Mouse (Mus musculus): Measurements from ENCODE around the gene Zfp513. TPM values are rescaled to one million over a fixed set of nuclear protein-coding genes. Genes with fewer than 3 reads are reported as not detected.

The Zfp513 gene
- polyA plus RNA-seq, 1 experiment from 2014 or later, result 11.0 TPM

GRCm38 (mm10) chr5:31188223-31188840 is 13.8 kb downstream of the Zfp513 start:
- Histone ChIP-seq H3K4me1 (peaks cover 12% of the 10 kb centered on the region), H3K27ac (no peak overlapping the region), H3K9me3 (no peaks in the 10 kb centered on the region), H3K4me2 (replicated peaks) (no peak overlapping the region), H3K9ac (no peak overlapping the region), H3K36me3 (peaks cover 46% of the 10 kb centered on the region), H3K27me3 (no peaks in the 10 kb centered on the region), H3K4me3 (no peak overlapping the region)
- WGBS, result 74% methylated on average over 4 of the region's 4 CpGs
- ATAC-seq (ENCODE audit: low FRiP score, low read depth), result no peak

- no peak for ATAC-seq (ENCODE audit: low FRiP score, low read depth)
- 62% methylated on average over 4 of the region's 4 CpGs for WGBS
- Histone ChIP-seq H3K36me3 (peaks cover 19% of the 10 kb centered on the region), H3K9me3 (no peaks in the 10 kb centered on the region), H3K27ac (no peak overlapping the region), H3K9ac (no peak overlapping the region), H3K4me2 (replicated peaks) (no peak overlapping the region), H3K4me1 (peaks cover 9% of the 10 kb centered on the region; the same call in 1 of the 2 replicates), H3K27me3 (no peaks in the 10 kb centered on the region), H3K4me3 (no peak overlapping the region)
Measured at GRCm38 (mm10) chr5:31183678-31184077, 18.4 kb downstream of the Zfp513 start.

- Histone ChIP-seq H3K4me1 (peaks cover 10% of the 10 kb centered on the region; the same call in 1 of the 2 replicates), H3K36me3 (no peaks in the 10 kb centered on the region), H3K9me3 (no peaks in the 10 kb centered on the region), H3K4me2 (replicated peaks) (no peak overlapping the region), H3K27ac (no peak overlapping the region), H3K4me3 (no peak overlapping the region), H3K27me3 (no peaks in the 10 kb centered on the region), H3K9ac (no peak overlapping the region)
- ATAC-seq (ENCODE audit: low FRiP score, low read depth), result no peak
- 92% methylated on average over 9 of the region's 9 CpGs for WGBS
Measured at GRCm38 (mm10) chr5:31181183-31181770, 20.8 kb downstream of the Zfp513 start.

DNA sequence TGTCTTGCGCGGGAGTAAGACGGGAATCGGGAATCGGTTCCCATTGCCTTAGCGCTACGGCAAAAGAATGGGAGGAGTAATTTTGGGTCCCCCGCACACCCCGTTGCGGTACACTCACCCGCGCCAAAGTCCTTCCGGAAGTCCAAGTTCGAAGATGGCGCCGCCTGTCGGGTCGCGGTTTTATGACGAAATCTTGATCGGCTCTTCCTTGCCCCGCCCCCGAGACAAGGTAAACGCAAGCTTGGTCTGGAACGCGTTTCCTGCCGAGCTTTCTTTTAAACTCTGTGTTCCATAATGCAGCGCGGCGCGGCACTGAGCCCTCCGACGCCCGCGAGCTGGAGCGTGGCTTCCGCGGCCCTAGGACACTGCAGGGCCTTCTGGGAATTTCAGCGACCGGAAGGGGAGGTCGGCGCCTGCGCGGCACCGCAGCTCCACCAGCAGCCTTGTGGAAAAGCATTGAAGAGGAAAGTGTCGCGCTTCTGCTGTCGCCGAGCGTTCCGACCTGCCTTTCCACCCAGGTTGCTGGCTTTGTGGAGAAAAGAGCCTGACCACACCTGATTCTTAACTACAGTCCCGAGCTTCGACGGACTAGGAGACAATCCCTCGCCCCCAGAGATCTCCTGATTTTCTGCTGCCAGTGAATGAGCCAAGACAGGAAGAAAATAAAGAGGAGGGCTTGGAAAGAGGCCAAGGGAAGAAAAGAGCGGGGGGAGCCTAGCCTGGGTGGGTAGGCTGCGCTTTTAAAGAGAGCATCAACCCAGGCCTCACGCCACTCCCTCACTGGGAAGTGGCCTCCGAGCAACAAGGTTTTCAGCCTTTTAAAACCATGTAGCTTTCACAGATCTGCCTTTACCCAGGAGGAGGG is 22.1 kb downstream of the Zfp513 start, which contains the start of the genes Gm29609 and Gtf3c2:
Gene Gm29609 (minus strand): TSS at position 146 of the 865 bp plus-strand sequence.
Gene Gtf3c2 (minus strand): TSS at position 379 of the 865 bp plus-strand sequence.
- peak; percentile 98 for ATAC-seq (ENCODE audit: low FRiP score, low read depth)
- peaks cover 10% of the 10 kb centered on the region; the same call in 1 of the 2 replicates for H3K4me1 ChIP-seq
- H3K4me3 ChIP-seq, result peak within 1 kb of the TSS; percentile 90
- H3K27me3 ChIP-seq, result no peaks in the 10 kb centered on the region
- peak within 1 kb of the TSS; percentile 94 for H3K4me2 ChIP-seq (replicated peaks)
- WGBS, result under 1% methylated on average over 59 of the region's 59 CpGs
- peak within 1 kb of the TSS; percentile 82 for H3K9ac ChIP-seq
- peak within 1 kb of the TSS; percentile 97 for H3K27ac ChIP-seq
- H3K36me3 ChIP-seq, result no peaks in the 10 kb centered on the region; the same call in none of the 2 replicates
- no peaks in the 10 kb centered on the region for H3K9me3 ChIP-seq

DNA sequence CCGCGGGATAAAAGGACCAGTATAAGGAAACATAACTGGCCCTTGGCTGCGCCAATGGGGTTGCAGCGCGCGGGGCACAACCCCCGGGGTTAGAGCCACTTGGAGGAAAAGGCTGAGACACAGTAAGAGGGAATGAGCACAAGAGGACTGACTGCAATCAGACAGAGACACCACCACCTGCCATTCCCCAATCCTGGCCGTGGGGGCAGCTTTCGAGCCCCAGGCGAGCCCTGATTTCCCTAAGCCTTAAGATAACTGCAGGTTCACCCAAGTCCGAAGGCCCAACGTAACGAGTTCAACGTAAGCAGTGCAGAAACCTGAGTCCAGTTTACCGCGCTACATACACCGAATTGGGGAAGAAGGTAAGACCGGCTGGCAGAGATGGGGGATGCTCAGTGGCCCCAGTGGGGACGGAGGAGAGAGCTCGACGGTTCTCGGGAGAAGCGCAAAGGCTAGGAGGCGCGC is 22.8 kb downstream of the Zfp513 start:
- Histone ChIP-seq H3K36me3 (peaks cover 3% of the 10 kb centered on the region), H3K4me1 (peaks cover 10% of the 10 kb centered on the region; the same call in 1 of the 2 replicates), H3K27me3 (no peaks in the 10 kb centered on the region), H3K9ac (peak overlapping the region; percentile 82), H3K27ac (peak overlapping the region; percentile 97), H3K4me2 (replicated peaks) (peak overlapping the region; percentile 94), H3K9me3 (no peaks in the 10 kb centered on the region), H3K4me3 (peak overlapping the region; percentile 90)
- WGBS, result under 1% methylated on average over 25 of the region's 25 CpGs
- peak; percentile 37; the same call in 1 of the 2 replicates for ATAC-seq (ENCODE audit: low FRiP score, low read depth)

DNA sequence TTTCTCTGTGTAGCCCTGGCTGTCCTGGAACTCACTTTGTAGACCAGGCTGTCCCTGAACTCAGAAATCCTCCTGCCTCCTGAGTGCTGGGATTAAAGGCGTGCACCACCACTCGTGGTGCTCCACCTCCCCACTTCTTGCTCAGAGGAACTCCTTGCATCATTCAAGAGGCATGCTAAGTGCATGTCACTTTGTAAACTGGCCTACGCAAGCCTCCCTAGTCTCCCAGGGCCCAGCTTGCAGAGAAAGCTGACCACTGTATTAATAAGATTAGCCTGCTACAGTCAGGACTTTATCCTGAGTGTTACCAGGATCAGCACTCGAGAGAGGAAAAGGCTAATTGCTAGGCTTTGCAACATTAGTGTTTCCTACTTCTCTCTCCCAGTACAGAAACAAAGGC is 33.5 kb downstream of the Zfp513 start:
- Histone ChIP-seq H3K36me3 (peaks cover 97% of the 10 kb centered on the region), H3K9ac (no peak overlapping the region)

DNA sequence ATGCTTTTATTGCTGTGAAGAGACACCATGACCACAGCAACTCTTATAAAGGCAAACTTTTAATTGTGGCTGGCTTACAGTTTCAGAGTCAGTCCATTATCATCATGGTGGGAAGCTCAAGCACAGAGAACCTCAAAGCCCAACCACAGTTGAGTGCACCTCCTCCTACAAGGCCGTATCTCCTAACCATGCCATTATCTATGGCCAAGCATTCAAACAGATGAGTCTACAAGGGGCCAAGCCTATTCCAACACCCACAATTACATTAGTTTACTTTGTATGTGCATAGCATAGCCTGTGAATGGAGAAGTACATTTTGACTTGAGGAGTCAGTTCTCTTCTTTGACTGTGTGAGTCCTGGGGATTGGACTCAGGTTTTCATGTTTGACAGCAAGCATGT is 37.2 kb downstream of the Zfp513 start:
- Histone ChIP-seq H3K4me1 (no peaks in the 10 kb centered on the region), H3K36me3 (peaks cover 89% of the 10 kb centered on the region), H3K27ac (no peak overlapping the region), H3K4me3 (no peak overlapping the region), H3K4me2 (replicated peaks) (no peak overlapping the region), H3K27me3 (no peaks in the 10 kb centered on the region), H3K9ac (no peak overlapping the region), H3K9me3 (no peaks in the 10 kb centered on the region)
- ATAC-seq (ENCODE audit: low FRiP score, low read depth), result no peak
- 85% methylated on average over 1 of the region's 1 CpGs for WGBS

More for the DNA sequence above, 33.5 kb downstream of the Zfp513 start:
- Histone ChIP-seq H3K27me3 (no peaks in the 10 kb centered on the region), H3K4me2 (replicated peaks) (no peak overlapping the region), H3K4me1 (no peaks in the 10 kb centered on the region), H3K27ac (no peak overlapping the region), H3K9me3 (no peaks in the 10 kb centered on the region), H3K4me3 (no peak overlapping the region)
- no peak for ATAC-seq (ENCODE audit: low FRiP score, low read depth)
- WGBS, result 92% methylated on average over 4 of the region's 4 CpGs

DNA sequence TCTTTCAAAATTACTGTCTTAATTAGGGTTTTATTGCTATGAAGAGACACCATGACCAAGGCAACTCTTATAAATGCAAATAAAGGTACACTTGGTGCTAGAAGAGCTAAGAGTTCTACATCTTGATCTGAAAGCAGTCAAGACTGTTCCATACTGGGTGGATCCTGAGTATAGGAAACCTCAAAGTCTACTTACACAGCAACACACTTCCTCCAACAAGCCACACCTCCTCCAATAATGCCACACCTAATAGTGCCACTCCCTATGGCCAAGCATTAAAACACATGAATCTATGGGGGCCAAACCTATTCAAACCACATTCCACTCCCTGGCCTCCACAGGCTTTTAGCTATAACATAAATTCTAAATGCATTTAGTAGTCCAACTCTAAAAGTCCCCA is 39.6 kb downstream of the Zfp513 start:
- peaks cover 89% of the 10 kb centered on the region for H3K36me3 ChIP-seq
- H3K4me2 ChIP-seq (replicated peaks), result no peak overlapping the region
- H3K27me3 ChIP-seq, result no peaks in the 10 kb centered on the region
- no peak for ATAC-seq (ENCODE audit: low FRiP score, low read depth)
- no peak overlapping the region for H3K4me3 ChIP-seq
- no peaks in the 10 kb centered on the region for H3K4me1 ChIP-seq
- H3K9me3 ChIP-seq, result no peaks in the 10 kb centered on the region
- no peak overlapping the region for H3K27ac ChIP-seq
- H3K9ac ChIP-seq, result no peak overlapping the region

DNA sequence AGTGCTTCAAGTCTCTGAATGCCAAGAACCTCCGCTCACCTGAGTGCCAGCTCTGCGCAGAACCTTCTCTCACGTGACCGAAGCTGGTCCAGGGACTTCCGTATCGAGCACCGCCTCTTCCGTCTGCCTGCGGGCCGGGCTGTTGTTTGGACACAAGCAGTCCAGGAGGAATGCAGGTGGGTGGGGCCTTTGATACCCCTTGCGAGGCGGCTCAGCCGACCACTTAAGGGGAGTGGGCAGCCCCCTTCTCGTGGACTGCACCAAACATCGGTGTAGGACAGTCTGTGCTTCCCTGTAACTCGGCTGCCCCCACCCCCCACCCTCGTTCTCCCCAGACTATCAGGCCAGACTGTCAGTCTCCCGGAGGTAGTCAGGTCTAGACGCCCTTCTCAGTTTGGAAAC is 48.0 kb downstream of the Zfp513 start, which contains the start of gene Mpv17:
Gene Mpv17 (minus strand): TSS at position 100 of the 402 bp plus-strand sequence.
- H3K27me3 ChIP-seq, result no peaks in the 10 kb centered on the region
- no peaks in the 10 kb centered on the region for H3K9me3 ChIP-seq
- peak within 1 kb of the TSS; percentile 90 for H3K4me2 ChIP-seq (replicated peaks)
- peak within 1 kb of the TSS; percentile 85 for H3K27ac ChIP-seq
- H3K4me3 ChIP-seq, result peak within 1 kb of the TSS; percentile 62
- H3K4me1 ChIP-seq, result peaks cover 14% of the 10 kb centered on the region
- peaks cover 55% of the 10 kb centered on the region for H3K36me3 ChIP-seq
- H3K9ac ChIP-seq, result peak within 1 kb of the TSS; percentile 75
- under 1% methylated on average over 19 of the region's 19 CpGs for WGBS
- ATAC-seq (ENCODE audit: low FRiP score, low read depth), result peak; percentile 97

DNA sequence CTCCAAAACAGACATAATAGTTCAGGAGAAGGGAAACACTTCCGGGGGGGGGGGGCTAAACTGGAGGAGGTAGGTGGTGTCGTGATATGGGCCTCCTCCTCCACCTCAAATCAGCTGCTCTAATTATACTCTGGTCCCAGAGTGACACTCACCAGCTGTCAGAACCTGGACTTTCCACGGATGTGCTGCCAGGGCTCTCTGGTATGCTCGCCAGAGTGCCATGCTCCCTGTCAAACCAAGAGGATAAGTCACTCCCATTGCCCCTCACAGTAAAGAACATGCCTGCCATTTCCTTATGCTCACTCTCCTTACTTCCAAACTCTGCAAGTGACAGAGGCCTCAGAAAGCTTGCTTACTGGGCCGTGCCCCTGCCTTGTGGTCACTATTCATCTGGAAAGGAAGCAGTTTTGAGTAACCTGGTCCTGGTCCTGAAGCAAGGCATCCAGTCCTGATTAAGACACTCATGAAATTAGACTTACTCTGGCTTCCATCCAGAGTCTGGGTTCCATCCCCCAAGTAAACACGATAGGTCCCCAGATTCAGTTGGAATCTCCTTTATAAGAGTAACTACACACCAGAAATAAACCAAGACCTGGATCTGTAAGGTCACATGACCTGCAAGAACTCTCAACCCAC is 48.5 kb downstream of the Zfp513 start:
- peak overlapping the region; percentile 62 for H3K4me3 ChIP-seq
- H3K4me2 ChIP-seq (replicated peaks), result peak overlapping the region; percentile 90
- ATAC-seq (ENCODE audit: low FRiP score, low read depth), result peak; percentile 12; the same call in 1 of the 2 replicates
- H3K9me3 ChIP-seq, result no peaks in the 10 kb centered on the region
- peaks cover 14% of the 10 kb centered on the region for H3K4me1 ChIP-seq
- no peak overlapping the region for H3K27ac ChIP-seq
- H3K9ac ChIP-seq, result peak overlapping the region; percentile 70
- peaks cover 50% of the 10 kb centered on the region for H3K36me3 ChIP-seq
- WGBS, result 37% methylated on average over 6 of the region's 6 CpGs
- H3K27me3 ChIP-seq, result no peaks in the 10 kb centered on the region

DNA sequence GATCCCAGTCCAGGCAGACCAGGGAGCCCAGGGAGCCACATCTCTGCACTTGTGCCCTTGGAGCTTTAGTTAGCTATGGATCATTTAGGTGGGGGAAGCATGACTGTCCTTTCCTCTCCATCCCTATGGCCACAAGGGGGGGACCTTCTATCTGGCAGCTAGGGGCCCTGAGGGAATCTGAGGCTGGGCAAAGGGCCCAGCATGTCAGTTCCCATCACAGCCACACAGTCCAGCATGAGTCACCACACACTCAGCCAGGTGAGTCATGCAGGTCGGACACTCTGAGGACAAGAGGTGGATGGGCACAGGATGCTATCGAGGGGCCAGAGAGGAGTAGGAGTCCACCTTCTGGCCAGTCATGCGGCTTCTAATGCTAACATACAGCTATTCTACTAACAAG is 50.4 kb downstream of the Zfp513 start:
- no peak overlapping the region for H3K27ac ChIP-seq
- H3K36me3 ChIP-seq, result peaks cover 46% of the 10 kb centered on the region
- H3K9me3 ChIP-seq, result no peaks in the 10 kb centered on the region
- WGBS, result 87% methylated on average over 3 of the region's 3 CpGs
- no peaks in the 10 kb centered on the region for H3K27me3 ChIP-seq
- no peak overlapping the region for H3K4me3 ChIP-seq
- H3K4me1 ChIP-seq, result peaks cover 14% of the 10 kb centered on the region
- no peak overlapping the region for H3K4me2 ChIP-seq (replicated peaks)
- no peak for ATAC-seq (ENCODE audit: low FRiP score, low read depth)
- H3K9ac ChIP-seq, result no peak overlapping the region
